Mouse (Mus musculus) lung, postnatal 0 days (tissue): Measurements from ENCODE around the gene Prkab1. TPM values are rescaled to one million over a fixed set of nuclear protein-coding genes. Genes with fewer than 3 reads are reported as not detected.

ENCODE experiments used
- ATAC-seq: fragments of 200-750 bp; cut with Nextera tagmentation; 2 replicates; pipeline ENCODE4 v1.8.0; 2017; ENCODE audit warnings: moderate library complexity
- DNase-seq: peaks from one replicate; pipeline ENCODE4 v3.0.0-alpha.2; 2016; ENCODE audit warnings: low spot score
- H3K27ac ChIP-seq: fragments of 300-500 bp; sonication (generic); 2 replicates; pipeline ENCODE4 v1.5.1; 2014; ENCODE audit warnings: antibody characterized with exemption, mild to moderate bottlenecking, low read length, mixed read lengths
- H3K27me3 ChIP-seq: fragments of 300-500 bp; sonication (generic); replicated peaks from 2 replicates; pipeline ENCODE4 v1.6.1; 2014; ENCODE audit warnings: low read length, mixed read lengths; ENCODE audit not compliant: insufficient read depth
- H3K36me3 ChIP-seq: fragments of 300-500 bp; sonication (generic); 2 replicates; pipeline ENCODE4 v1.6.1; 2014; ENCODE audit warnings: low read length, mixed read lengths; ENCODE audit not compliant: insufficient read depth
- H3K4me1 ChIP-seq: fragments of 300-500 bp; sonication (generic); 2 replicates; pipeline ENCODE4 v1.6.1; 2014; ENCODE audit warnings: antibody characterized with exemption, low read depth, low read length, mixed read lengths; ENCODE audit not compliant: insufficient read depth
- H3K4me2 ChIP-seq: fragments of 300-500 bp; sonication (generic); replicated peaks from 2 replicates; pipeline ENCODE4 v1.6.1; 2014; ENCODE audit warnings: low read depth, mild to moderate bottlenecking, low read length, moderate library complexity, mixed read lengths
- H3K4me3 ChIP-seq: fragments of 300-500 bp; sonication (generic); 2 replicates; pipeline ENCODE4 v1.5.1; 2014; ENCODE audit warnings: low read depth, low read length
- H3K9ac ChIP-seq: fragments of 300-500 bp; sonication (generic); replicated peaks from 2 replicates; pipeline ENCODE4 v1.6.1; 2014; ENCODE audit warnings: low read depth, mild to moderate bottlenecking
- H3K9me3 ChIP-seq: fragments of 300-500 bp; sonication (generic); 2 replicates; pipeline ENCODE4 v1.6.1; 2016; ENCODE audit warnings: low read length, mixed read lengths
- CTCF ChIP-seq: IDR thresholded peaks from 2 replicates; pipeline ENCODE4 v1.5.1; 2016; ENCODE audit warnings: antibody characterized with exemption, mild to moderate bottlenecking
- EP300 ChIP-seq: IDR thresholded peaks from 2 replicates; pipeline ENCODE4 v1.6.1; 2016; ENCODE audit warnings: antibody characterized with exemption, mild to moderate bottlenecking, control low read depth
- WGBS: fragments of 180-500 bp; shearing (Covaris S2); extraction: QIAGEN DNeasy Blood & Tissue Kit; methylation state at CpG from one replicate; pipeline ENCODE4 v1.1.7; 2014; 5-methylcytosine and 5-hydroxymethylcytosine counted together
- polyA plus RNA-seq: library from polyadenylated mRNA; unstranded; fragments of >200 nt; fragmentation: Nextera tagmentation; extraction: Ambion mirVana; gene quantifications from 2 replicates; pipeline ENCODE4 v1.2.1, GENCODE M21; 2015

Gene Prkab1
- polyA plus RNA-seq, 1 experiment from 2014 or later, result 80.6 TPM

DNA sequence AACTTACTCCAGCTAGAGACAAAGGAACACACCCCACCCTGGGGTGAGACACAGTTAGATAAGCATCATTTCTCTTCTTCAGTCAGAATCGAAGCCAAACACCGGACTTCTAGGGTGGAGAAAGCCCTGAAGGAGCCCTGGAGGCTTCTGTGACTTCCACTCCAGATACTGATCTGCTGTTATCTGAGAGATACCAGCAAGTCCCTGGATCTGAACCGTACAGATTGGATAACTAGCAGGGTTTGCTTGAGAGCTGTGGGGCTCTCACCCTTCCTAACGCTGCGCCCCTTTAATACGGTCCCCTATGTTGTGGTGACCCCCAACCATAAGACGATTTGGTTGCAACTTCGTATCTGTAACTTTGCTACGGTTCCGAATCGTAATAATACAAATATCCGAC lies 2.2 kb downstream of the Prkab1 start:
- WGBS, result 80% methylated on average over 12 of the region's 12 CpGs
- H3K4me3 ChIP-seq, result peak overlapping the region; percentile 76
- peak overlapping the region; percentile 90; the same call in 1 of the 2 replicates for H3K27ac ChIP-seq
- H3K36me3 ChIP-seq, result peaks cover 38% of the 10 kb centered on the region
- no peaks in the 10 kb centered on the region for H3K9me3 ChIP-seq
- DNase-seq, result no peak
- no peaks in the 10 kb centered on the region; the same call in 1 of the 2 replicates for H3K4me1 ChIP-seq
- peak overlapping the region; percentile 73 for H3K4me2 ChIP-seq
- no peak for ATAC-seq
- H3K27me3 ChIP-seq, result no peaks in the 10 kb centered on the region
- H3K9ac ChIP-seq, result peak overlapping the region; percentile 6; the same call in 1 of the 2 replicates
- TF ChIP-seq EP300 (no peak), CTCF (no peak)

DNA sequence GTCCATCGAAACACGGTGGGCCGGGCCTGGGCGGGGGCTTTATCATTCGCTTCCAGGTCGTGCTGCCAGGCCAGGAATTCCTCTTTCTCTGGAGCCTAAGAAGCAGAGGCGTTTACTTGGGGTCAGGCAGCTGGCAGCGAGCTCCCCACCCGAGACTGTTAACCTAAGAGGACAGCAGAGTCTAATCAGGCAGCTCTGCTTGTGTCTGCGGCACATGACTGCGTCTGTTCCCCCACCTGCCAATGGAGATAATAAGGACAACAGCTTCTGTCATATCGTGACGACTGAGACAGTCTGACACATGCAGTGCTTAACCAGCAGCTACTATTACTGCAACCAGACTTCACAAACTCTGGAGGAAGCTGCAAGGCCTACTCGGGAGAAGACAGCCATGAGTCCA lies 2.8 kb downstream of the Prkab1 start:
- TF ChIP-seq EP300, result no peak
- TF ChIP-seq CTCF, result no peak
- WGBS, result 84% methylated on average over 14 of the region's 14 CpGs
- ATAC-seq (no peak), DNase-seq (no peak)
- Histone ChIP-seq H3K9ac (peak overlapping the region; percentile 6; the same call in 1 of the 2 replicates), H3K4me3 (no peak overlapping the region), H3K4me1 (no peaks in the 10 kb centered on the region; the same call in 1 of the 2 replicates), H3K36me3 (peaks cover 43% of the 10 kb centered on the region), H3K27ac (no peak overlapping the region), H3K27me3 (no peaks in the 10 kb centered on the region), H3K9me3 (no peaks in the 10 kb centered on the region), H3K4me2 (peak overlapping the region; percentile 73; the same call in 1 of the 2 replicates)

DNA sequence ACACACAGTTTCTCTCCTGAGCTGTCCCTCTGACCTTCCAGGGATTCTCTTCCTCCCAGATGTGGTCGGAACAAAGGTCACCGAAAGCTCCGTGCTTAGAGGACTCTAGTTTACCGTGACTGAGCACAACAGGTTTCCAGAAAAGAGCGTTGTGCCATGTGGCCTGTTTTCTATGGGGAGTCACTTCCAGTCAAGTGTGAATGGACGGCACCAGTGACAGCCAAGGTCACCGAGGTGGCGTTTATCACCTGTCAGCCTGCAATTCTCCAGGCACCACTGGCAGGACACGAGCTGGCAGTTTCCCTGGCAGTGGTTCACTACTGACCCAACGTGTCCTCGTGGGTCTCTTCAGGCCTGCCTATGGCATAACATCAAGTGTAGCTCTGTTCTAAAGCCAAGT lies 4.9 kb downstream of the Prkab1 start:
- Histone ChIP-seq H3K27me3 (no peaks in the 10 kb centered on the region), H3K9me3 (no peaks in the 10 kb centered on the region), H3K27ac (peak overlapping the region; percentile 28; the same call in 1 of the 2 replicates), H3K9ac (no peak overlapping the region), H3K4me1 (no peaks in the 10 kb centered on the region; the same call in 1 of the 2 replicates), H3K4me2 (no peak overlapping the region), H3K4me3 (no peak overlapping the region), H3K36me3 (peaks cover 61% of the 10 kb centered on the region)
- no peak for TF ChIP-seq EP300
- TF ChIP-seq CTCF, result no peak
- 62% methylated on average over 11 of the region's 11 CpGs for WGBS
- DNase-seq, result no peak
- ATAC-seq, result no peak

DNA sequence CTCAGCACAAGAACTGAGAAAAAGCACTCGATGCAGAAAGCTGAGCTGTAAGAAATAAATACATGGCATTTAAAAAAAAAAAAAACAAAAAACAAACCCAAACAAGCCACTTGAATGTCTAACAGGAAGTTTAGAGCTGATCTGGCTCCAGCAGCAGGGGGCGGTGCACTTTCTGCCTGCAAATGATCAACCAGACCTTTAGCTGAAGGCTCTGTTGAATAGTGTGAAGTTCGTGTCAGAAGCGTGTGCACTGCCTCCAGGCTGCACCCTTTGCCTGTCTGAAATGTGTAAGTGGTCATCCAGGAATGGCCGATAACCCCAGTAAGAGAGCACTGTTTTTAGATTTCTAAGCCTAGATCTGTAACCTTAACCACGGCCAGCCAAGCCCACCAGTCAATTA lies 5.5 kb downstream of the Prkab1 start:
- H3K4me1 ChIP-seq, result no peaks in the 10 kb centered on the region; the same call in 1 of the 2 replicates
- no peak overlapping the region for H3K4me2 ChIP-seq
- ATAC-seq, result peak; percentile 29; the same call in 1 of the 2 replicates
- peak overlapping the region; percentile 28; the same call in 1 of the 2 replicates for H3K27ac ChIP-seq
- H3K4me3 ChIP-seq, result no peak overlapping the region
- TF ChIP-seq EP300 (no peak), CTCF (peak; percentile 46)
- WGBS, result 63% methylated on average over 6 of the region's 6 CpGs
- H3K36me3 ChIP-seq, result peaks cover 66% of the 10 kb centered on the region
- H3K27me3 ChIP-seq, result no peaks in the 10 kb centered on the region
- DNase-seq, result peak; percentile 59
- no peaks in the 10 kb centered on the region for H3K9me3 ChIP-seq
- H3K9ac ChIP-seq, result no peak overlapping the region

DNA sequence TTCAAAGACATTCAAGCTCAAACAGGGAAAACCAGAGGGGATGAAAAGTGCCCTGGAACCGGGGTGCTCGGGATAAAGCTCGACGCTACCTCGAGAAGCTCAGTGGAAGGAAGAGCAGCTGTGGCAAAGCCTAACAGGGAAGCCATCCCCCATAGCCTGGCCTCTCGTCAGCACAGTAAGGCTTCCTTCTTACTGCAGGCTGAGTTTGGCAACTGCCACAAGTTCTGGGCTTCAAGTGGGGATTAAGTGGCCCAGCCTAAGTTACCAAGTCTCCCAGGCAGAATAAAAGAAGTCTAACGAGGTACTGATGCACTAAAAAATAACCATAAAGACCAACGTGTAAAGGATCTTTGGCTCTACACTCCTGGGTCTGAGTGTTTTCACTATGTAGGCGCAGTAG lies 6.1 kb downstream of the Prkab1 start:
- no peaks in the 10 kb centered on the region for H3K27me3 ChIP-seq
- no peak overlapping the region for H3K4me2 ChIP-seq
- TF ChIP-seq CTCF (no peak), EP300 (no peak)
- H3K27ac ChIP-seq, result no peak overlapping the region
- WGBS, result 79% methylated on average over 9 of the region's 9 CpGs
- no peaks in the 10 kb centered on the region for H3K9me3 ChIP-seq
- no peaks in the 10 kb centered on the region; the same call in 1 of the 2 replicates for H3K4me1 ChIP-seq
- H3K9ac ChIP-seq, result no peak overlapping the region
- ATAC-seq (no peak), DNase-seq (peak; percentile 49)
- no peak overlapping the region for H3K4me3 ChIP-seq
- H3K36me3 ChIP-seq, result peaks cover 71% of the 10 kb centered on the region

DNA sequence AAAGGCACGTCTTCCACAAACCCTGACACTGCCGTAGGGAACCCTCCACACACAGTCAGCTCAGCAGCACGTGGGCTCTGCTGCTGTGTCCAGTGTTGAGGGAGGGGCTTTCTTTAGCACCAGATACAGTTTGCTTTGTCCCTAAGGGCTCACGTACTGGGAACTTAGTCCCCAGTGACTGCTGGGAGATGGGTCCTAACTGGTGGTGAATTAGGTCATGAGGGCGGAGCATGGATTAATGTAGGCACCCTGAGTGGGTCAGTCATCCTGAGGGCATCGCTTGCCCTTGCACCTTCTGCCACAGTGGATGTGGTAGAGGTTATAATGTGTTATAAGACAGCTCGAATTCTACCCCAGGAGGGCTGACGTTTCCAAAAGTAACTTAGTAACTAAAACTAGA lies 6.9 kb downstream of the Prkab1 start:
- ATAC-seq, result no peak
- no peak for DNase-seq
- Histone ChIP-seq H3K27ac (no peak overlapping the region), H3K4me2 (no peak overlapping the region), H3K9me3 (no peaks in the 10 kb centered on the region), H3K27me3 (no peaks in the 10 kb centered on the region), H3K4me3 (no peak overlapping the region), H3K36me3 (peaks cover 73% of the 10 kb centered on the region), H3K4me1 (no peaks in the 10 kb centered on the region; the same call in 1 of the 2 replicates), H3K9ac (no peak overlapping the region)
- 91% methylated on average over 8 of the region's 8 CpGs for WGBS
- TF ChIP-seq CTCF (no peak), EP300 (no peak)

DNA sequence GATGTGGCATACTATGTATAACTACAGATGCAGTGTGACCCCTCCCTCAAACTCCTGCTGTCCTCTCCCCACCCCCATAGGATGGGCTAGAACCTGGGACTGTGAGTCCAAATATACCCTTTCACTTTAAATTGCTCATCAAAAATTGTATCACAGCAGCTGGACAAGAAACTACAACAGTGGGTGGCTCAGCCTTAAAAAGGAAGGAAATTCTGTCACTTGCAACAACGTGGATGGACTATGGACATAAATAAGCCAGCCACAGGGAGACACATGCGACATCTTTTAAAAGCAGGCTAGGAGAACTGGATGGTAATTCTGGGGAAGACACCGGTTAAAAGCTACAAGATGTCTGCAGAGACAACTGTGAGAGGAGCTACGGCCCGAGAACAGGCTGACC lies 7.8 kb downstream of the Prkab1 start:
- Histone ChIP-seq H3K4me1 (no peaks in the 10 kb centered on the region), H3K9ac (no peak overlapping the region), H3K27ac (no peak overlapping the region), H3K4me2 (no peak overlapping the region), H3K36me3 (peaks cover 73% of the 10 kb centered on the region), H3K4me3 (no peak overlapping the region), H3K9me3 (no peaks in the 10 kb centered on the region), H3K27me3 (no peaks in the 10 kb centered on the region)
- DNase-seq, result no peak
- TF ChIP-seq CTCF (no peak), EP300 (no peak)
- WGBS, result 90% methylated on average over 5 of the region's 5 CpGs
- no peak for ATAC-seq
